In genomic region chr2:148419151-148419550, GRCm38 (mm10) we compare ENCODE assay signal across 27 mouse cellular contexts. TPM values are rescaled to one million over a fixed set of nuclear protein-coding genes. Genes with fewer than 3 reads are reported as not detected.
"Had no signal": no experiment of that assay in that cellular context is flagged by ENCODE, and none has a peak within 500 bp of the region (broad histone marks: within the 10 kb centered on the region; RNA-seq: fewer than 3 reads in every experiment).

No protein-coding gene starts in this region.

- DNase-seq: gastrocnemius, postnatal 14 days; gastrocnemius, postnatal 36 days; heart, adult 18-20 months; heart, postnatal 14 days; heart, postnatal 36 days; kidney, adult 11 months; kidney, adult 2 months; kidney, adult 9 months; kidney, postnatal 14 days; kidney, postnatal 36 days; layer of hippocampus, adult 9-11 months; layer of hippocampus, postnatal 36 days; left cerebral cortex, postnatal 4 days had no signal

- H3K4me2 ChIP-seq: heart, embryonic 11.5 days; heart, embryonic 13.5 days; heart, embryonic 15.5 days; hindbrain, embryonic 13.5 days; hindbrain, embryonic 15.5 days; kidney, embryonic 15.5 days; limb, embryonic 13.5 days; limb, embryonic 15.5 days had no signal

- H3K9me3 ChIP-seq: heart, embryonic 13.5 days; heart, embryonic 15.5 days; hindbrain, embryonic 13.5 days; hindbrain, embryonic 15.5 days; kidney, embryonic 15.5 days; limb, embryonic 13.5 days; limb, embryonic 15.5 days had no signal

- H3K36me3 ChIP-seq: heart, embryonic 13.5 days; heart, embryonic 15.5 days; hindbrain, embryonic 13.5 days; hindbrain, embryonic 15.5 days; kidney, embryonic 15.5 days; limb, embryonic 13.5 days; limb, embryonic 15.5 days had no signal

- ATAC-seq: forebrain, postnatal 0 days; hindbrain, postnatal 0 days; intestine, embryonic 16.5 days had no signal

- H3K27ac ChIP-seq: heart, embryonic 13.5 days; heart, embryonic 15.5 days; hindbrain, embryonic 13.5 days; hindbrain, embryonic 15.5 days; hindbrain, postnatal 0 days; kidney, embryonic 15.5 days; kidney, postnatal 0 days; limb, embryonic 13.5 days; limb, embryonic 15.5 days had no signal

- H3K27me3 ChIP-seq: heart, embryonic 13.5 days; heart, embryonic 15.5 days; hindbrain, embryonic 13.5 days; hindbrain, embryonic 15.5 days; kidney, embryonic 15.5 days; limb, embryonic 13.5 days; limb, embryonic 15.5 days had no signal

- H3K4me3 ChIP-seq: heart, embryonic 13.5 days; heart, embryonic 15.5 days; hindbrain, embryonic 13.5 days; hindbrain, embryonic 15.5 days; kidney, embryonic 15.5 days; limb, embryonic 13.5 days; limb, embryonic 15.5 days had no signal

- H3K9ac ChIP-seq: forebrain, postnatal 0 days; heart, embryonic 13.5 days; heart, embryonic 15.5 days; hindbrain, embryonic 13.5 days; hindbrain, embryonic 15.5 days; kidney, embryonic 15.5 days; limb, embryonic 13.5 days; limb, embryonic 15.5 days had no signal

- H3K4me1 ChIP-seq: heart, embryonic 13.5 days; heart, embryonic 15.5 days; hindbrain, embryonic 13.5 days; hindbrain, embryonic 15.5 days; kidney, embryonic 15.5 days; limb, embryonic 15.5 days had no signal

RNA-seq across cellular contexts. Expression of gene Sstr4, which starts 24.0 kb away (rescaled TPM):
- total RNA-seq: gastrocnemius, adult 18-20 months; hematopoietic stem cell, adult 5-6 weeks had no signal
